Mouse (Mus musculus) hematopoietic stem cell, adult 5-6 weeks (primary cell): ENCODE data around the gene Rxfp4. TPM values are rescaled to one million over a fixed set of nuclear protein-coding genes. Genes with fewer than 3 reads are reported as not detected.
A peak's percentile ranks its signal among the peaks of the same experiment; 100 is the strongest.

Source experiments
- ATAC-seq, 2 experiments: fragments of 125-278 bp in 1 of 2; replicated peaks in 1 of 2; 2 replicates each; pipeline ENCODE4 v1.8.0; 2016 to 2017; ENCODE audit warnings: inconsistent platforms in 2 of 2, mild to moderate bottlenecking in 2 of 2, moderate number of reproducible peaks in 2 of 2, low read depth in 1 of 2, moderate TSS enrichment in 1 of 2; ENCODE audit not compliant: low FRiP score in 2 of 2, poor library complexity in 2 of 2, severe bottlenecking in 2 of 2, insufficient read depth in 1 of 2, low TSS enrichment in 1 of 2
- total RNA-seq: library from RNA; stranded (forward); fragments of 172-1452, 232-1000 nt; gene quantifications from 2 replicates; pipeline ENCODE4 v1.2.3, GENCODE M21; 2017

The Rxfp4 gene
- total RNA-seq, 1 experiment from 2014 or later = not detected

DNA sequence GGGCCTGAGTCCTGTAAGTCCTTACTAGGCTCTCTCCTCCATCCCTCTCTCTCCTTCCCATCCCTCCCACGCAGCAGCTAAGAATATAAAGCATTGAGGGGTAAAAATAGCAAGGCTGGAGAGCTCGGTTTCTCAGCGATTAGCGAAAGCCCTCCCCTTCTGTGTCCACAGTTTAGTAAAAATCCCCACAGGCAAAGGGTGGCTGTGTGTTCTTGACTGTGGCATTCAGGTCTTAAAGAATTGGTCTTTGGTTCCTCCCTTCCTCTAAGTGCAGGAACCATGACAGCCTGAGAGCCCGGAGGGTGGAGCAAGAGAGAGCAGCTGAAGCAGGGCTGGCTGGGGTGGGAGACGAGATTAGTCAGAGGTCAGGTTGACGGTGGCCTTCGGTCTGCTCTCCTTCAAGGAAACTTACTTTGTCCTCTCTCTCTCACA, 16.4 kb downstream of the Rxfp4 start:
- ATAC-seq = no peak

GRCm38 (mm10) chr3:88635506-88636275, 17.3 kb downstream of the Rxfp4 start:
- ATAC-seq = no peak

GRCm38 (mm10) chr3:88633056-88633455, 19.9 kb downstream of the Rxfp4 start:
- ATAC-seq = no peak

- peak in 1 of 2 experiments; percentile 49; a peak in 1 of 4 replicates for ATAC-seq
Measured at GRCm38 (mm10) chr3:88631921-88632587, 20.9 kb downstream of the Rxfp4 start.

DNA sequence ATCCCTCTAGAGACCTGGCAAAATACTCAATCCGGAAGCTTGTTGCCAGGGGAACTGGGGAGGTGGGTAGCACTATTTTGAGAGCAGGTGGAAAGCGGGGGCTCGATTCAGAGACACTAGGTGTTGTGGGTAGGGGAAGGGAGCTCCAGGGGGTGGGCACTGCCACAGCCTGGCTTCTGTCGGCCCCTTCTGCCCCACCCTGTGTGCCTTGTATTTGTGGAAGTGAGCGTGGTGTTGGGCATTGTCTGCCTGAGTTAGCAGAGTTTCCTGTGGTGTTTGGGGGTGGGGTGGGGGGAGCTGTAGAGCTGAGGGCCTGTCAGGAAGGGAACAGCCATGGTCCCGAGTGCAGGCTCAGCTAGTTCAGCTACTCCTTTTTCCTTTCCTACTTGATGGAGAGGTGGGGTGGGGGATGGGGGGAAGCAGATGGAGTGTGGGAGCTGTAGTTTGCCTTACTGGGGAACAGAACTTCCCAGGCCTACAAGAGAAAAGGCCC, 22.0 kb downstream of the Rxfp4 start:
- ATAC-seq = peak; percentile 43 to 44

DNA sequence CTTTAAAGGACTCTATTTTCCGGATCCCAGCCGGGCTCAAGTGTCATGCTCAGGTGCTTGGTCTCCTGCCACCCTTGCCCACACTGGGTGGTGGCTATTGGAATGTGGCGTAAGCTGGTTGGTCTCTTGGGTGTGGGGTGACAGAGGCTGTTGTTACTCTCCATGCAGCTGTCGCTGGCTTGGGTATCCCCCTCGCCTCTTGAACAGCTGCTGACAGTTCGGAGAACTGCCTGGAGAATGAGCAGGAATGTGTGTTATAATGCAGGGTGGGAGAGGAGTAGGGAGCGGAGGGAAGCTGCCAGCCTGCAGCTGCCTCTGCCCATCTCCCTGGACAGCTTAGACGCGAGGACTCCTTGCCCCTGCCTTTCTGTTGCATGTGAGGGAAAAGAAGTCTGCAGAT, 22.9 kb downstream of the Rxfp4 start:
- ATAC-seq = no peak

GRCm38 (mm10) chr3:88629244-88629643, 23.7 kb downstream of the Rxfp4 start:
- no peak for ATAC-seq

DNA sequence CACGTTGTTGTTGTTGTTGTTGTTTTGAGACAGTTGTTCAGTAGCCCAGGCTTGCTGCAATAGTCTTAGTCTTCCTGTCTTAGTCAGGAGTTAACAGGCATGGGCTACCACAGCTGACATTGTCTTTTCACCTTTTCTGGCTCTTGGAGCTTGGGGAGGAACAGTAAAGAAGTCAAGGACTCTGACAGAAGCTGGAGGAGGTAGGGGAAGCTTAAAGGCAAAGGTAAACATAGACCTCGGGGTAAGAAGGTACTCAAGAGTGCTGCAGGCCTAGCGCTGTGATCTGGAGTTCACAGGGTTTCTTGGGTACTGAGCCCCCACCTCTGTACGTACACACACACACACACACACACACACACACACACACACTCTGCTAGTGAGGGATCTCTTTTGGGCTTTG, 24.2 kb downstream of the Rxfp4 start:
- ATAC-seq = no peak

DNA sequence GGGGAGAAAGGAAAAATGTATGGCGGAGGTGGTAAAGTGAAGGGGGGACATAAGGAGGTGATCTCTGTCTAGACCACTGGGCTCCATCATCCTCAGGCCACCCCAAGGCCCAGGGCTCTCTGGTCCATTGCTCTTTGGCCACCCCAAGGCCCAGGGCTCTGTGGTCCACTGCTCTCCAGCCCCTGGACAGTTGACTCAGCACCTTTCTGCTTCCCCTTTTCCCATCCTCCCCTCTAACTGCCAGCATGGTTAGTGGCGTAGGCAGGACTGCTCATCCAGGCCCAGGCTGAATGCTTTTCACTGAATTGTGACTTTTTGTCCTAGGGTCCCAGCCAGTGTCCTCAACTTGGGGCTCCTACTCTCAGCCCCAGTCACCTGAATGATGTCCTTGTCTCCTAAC, 25.4 kb downstream of the Rxfp4 start:
- no peak for ATAC-seq

GRCm38 (mm10) chr3:88627114-88627513, 25.8 kb downstream of the Rxfp4 start:
- no peak for ATAC-seq

- ATAC-seq = no peak
Measured at GRCm38 (mm10) chr3:88626316-88626715, 26.6 kb downstream of the Rxfp4 start.

- ATAC-seq = no peak
Measured at GRCm38 (mm10) chr3:88625531-88625930, 27.4 kb downstream of the Rxfp4 start.

- ATAC-seq = no peak
Measured at GRCm38 (mm10) chr3:88624951-88625350, 28.0 kb downstream of the Rxfp4 start.

DNA sequence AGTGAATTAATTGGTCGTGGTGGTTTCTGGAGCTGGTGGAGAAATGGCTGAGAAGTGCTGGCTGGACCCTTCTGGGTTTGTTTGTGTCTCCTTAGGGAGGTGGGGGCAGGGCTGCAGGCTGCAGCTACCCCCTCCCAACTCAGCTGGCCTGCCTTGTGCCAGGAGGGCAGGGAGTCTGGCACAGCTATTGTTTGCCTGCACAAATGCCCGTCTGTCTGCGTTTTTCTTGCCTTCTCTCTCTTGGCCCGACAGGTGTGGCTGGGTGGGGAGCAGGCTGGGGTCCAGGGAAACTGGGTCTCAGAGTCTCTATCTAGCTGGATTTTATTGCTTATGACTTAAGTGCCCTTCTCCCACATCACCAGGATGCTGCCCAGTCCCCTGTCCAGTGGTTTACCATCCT, 28.6 kb downstream of the Rxfp4 start:
- no peak for ATAC-seq

DNA sequence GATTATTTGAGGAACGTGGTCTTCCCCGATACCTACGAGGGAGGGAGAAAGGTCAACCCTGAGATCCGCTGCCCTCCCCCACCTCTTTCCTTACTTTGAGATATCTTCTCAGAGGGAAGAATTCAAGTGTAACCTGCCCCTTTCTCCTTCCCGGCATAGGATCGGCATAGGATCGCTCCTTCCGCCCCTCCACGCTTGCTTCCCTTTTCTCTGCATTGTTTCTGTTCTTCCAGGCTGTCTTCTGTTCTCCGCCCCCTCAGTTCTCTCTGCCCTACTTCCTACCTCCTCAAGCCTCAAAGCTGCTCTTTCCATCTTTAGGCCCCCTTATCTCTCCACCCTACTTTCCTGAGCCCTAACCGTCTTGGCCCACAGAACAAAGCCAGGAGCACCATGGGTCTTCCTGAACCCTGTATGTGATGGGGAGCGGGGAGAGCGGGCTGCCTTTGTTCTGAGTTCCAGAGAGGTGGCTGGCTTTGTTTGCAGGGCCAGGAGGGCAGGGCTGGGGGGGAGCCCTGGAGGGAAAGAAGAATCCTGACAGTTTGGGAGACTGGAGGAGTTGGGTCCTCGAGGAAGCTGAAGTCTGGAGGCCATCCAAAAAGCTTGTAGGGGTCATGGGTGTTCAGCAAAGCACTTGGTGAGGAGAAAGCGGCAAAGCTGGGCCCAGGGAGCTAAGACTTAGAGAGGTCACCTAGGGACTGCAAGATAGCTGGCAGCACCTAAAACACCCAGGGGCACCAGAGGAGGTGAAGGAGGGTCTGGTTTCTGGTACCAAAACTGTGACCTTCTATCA, 29.4 kb downstream of the Rxfp4 start:
- peak; percentile 15 to 34; a peak in 3 of 4 replicates for ATAC-seq

DNA sequence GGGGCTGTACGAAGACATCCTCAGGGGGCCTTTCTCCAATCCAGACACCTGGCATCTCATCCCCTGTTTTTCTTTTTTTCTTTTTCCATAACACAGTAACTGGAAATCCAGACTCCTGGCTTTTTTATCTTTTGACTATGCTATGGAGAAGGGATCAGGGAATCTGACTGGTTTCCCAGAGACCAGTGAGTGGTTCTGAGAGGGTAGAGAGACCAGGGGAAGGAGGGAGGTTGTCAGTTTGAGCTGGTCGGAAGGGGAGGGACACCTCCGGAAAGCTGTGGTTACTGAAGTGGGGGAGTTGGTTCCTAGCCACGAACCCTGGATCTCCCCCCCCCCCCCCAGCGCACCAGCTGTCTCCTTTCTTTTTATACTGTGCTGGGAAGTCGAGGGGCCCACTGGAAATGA, 30.0 kb downstream of the Rxfp4 start:
- ATAC-seq = peak; percentile 29 to 33; a peak in 2 of 4 replicates

- ATAC-seq = peak in 1 of 2 experiments; percentile 5; a peak in 1 of 4 replicates
Measured at GRCm38 (mm10) chr3:88622113-88622940, 30.6 kb downstream of the Rxfp4 start.
